Mouse (Mus musculus) Patski (cell line): ENCODE data around the gene Abi2. TPM values are rescaled to one million over a fixed set of nuclear protein-coding genes. Genes with fewer than 3 reads are reported as not detected.
A peak's percentile ranks its signal among the peaks of the same experiment; 100 is the strongest.

Source experiments
- ATAC-seq: fragments of 100-300 bp; one replicate; pipeline ENCODE4 v1.8.0; 2021
- CTCF ChIA-PET: fragments of 350-600 bp; sonication (Branson Sonifier 250); formaldehyde crosslinking; loops from one replicate; lab custom pipeline; 2022; ENCODE audit warnings: inconsistent platforms; lab: Charles Lee
- POLR2A ChIA-PET: fragments of 350-600 bp; sonication (Branson Sonifier 250); formaldehyde crosslinking; loops from one replicate; lab custom pipeline; 2022; ENCODE audit warnings: antibody characterized with exemption, inconsistent platforms; lab: Charles Lee
- DNase-seq: peaks from one replicate; pipeline ENCODE4 v3.0.0-alpha.2; 2011; ENCODE audit warnings: low read depth, low spot score
- H3K27me3 ChIP-seq: fragments of 371-371 bp; one replicate; pipeline ENCODE4 v1.5.1; 2021
- CTCF ChIP-seq: fragments of 100-300 bp; IDR thresholded peaks from one replicate; pipeline ENCODE4 v1.5.1; 2021
- in situ Hi-C: fragments of 300-500 bp; cut with MboI; formaldehyde crosslinking; loops from 3 replicates; pipeline ENCODE4 v1.11.1; 2018; ENCODE audit warnings: low pct_unique_long_range_greater_than_20kb, mixed read lengths
- polyA plus RNA-seq: library from polyadenylated mRNA; unstranded; gene quantifications from one replicate; pipeline ENCODE4 v1.2.3, GENCODE M21; 2021

Abi2 gene
- 18.3 TPM for polyA plus RNA-seq

- no peaks in the 10 kb centered on the region for H3K27me3 ChIP-seq
- peak; percentile 87 for ATAC-seq
- DNase-seq, result no peak
- CTCF ChIA-PET, result no interaction called here
- no peak for TF ChIP-seq CTCF
- in situ Hi-C loops, result no loop called here
- POLR2A ChIA-PET, result interaction anchor here (1.2 kb wide), 1 partner anchor 17 kb away, joined by 3 read pairs; no protein-coding TSS in a partner anchor
These were observed at the start of gene Abi2 for GRCm38 (mm10) chr1:60409168-60409828. TSS of gene Abi2 (plus strand) at chr1:60409619.

GRCm38 (mm10) chr1:60361626-60362025, 47.8 kb upstream of the Abi2 start:
- ChIA-PET CTCF (no interaction called here), POLR2A (no interaction called here)
- no peak for TF ChIP-seq CTCF
- in situ Hi-C loops, result no loop called here
- DNase-seq (no peak), ATAC-seq (no peak)
- no peaks in the 10 kb centered on the region for H3K27me3 ChIP-seq

GRCm38 (mm10) chr1:60376556-60376955, 32.9 kb upstream of the Abi2 start:
- no peak for ATAC-seq
- CTCF ChIA-PET, result no interaction called here
- no peaks in the 10 kb centered on the region for H3K27me3 ChIP-seq
- POLR2A ChIA-PET, result no interaction called here
- in situ Hi-C loops, result no loop called here
- DNase-seq, result no peak
- TF ChIP-seq CTCF, result no peak

GRCm38 (mm10) chr1:60381910-60382309, 27.5 kb upstream of the Abi2 start:
- no peak for TF ChIP-seq CTCF
- CTCF ChIA-PET, result no interaction called here
- no peak for DNase-seq
- ATAC-seq, result no peak
- in situ Hi-C loops, result no loop called here
- no peaks in the 10 kb centered on the region for H3K27me3 ChIP-seq
- POLR2A ChIA-PET, result no interaction called here

- DNase-seq (no peak), ATAC-seq (no peak)
- peak; percentile 33 for TF ChIP-seq CTCF
- in situ Hi-C loops, result no loop called here
- POLR2A ChIA-PET, result no interaction called here
- H3K27me3 ChIP-seq, result no peaks in the 10 kb centered on the region
- CTCF ChIA-PET, result no interaction called here
These were observed 4.6 kb upstream of the Abi2 start for GRCm38 (mm10) chr1:60404848-60405247.

- in situ Hi-C loops, result no loop called here
- no peaks in the 10 kb centered on the region for H3K27me3 ChIP-seq
- ATAC-seq, result no peak
- no peak for TF ChIP-seq CTCF
- POLR2A ChIA-PET, result no interaction called here
- CTCF ChIA-PET, result no interaction called here
- DNase-seq, result no peak
These were observed 785 bp upstream of the Abi2 start for GRCm38 (mm10) chr1:60408501-60409167.

GRCm38 (mm10) chr1:60409928-60410817, 754 bp downstream of the Abi2 start:
- CTCF ChIA-PET, result interaction anchor here (1.1 to 1.4 kb wide), 2 partner anchors 24 to 68 kb away, joined by 3 to 4 read pairs; partner anchors contain the start of gene Cyp20a1
- ATAC-seq (peak; percentile 56), DNase-seq (no peak)
- POLR2A ChIA-PET, result interaction anchor here (1.2 kb wide), 1 partner anchor 16 kb away, joined by 3 read pairs; no protein-coding TSS in a partner anchor
- in situ Hi-C loops, result no loop called here
- no peaks in the 10 kb centered on the region for H3K27me3 ChIP-seq
- no peak for TF ChIP-seq CTCF

- in situ Hi-C loops, result no loop called here
- ChIA-PET POLR2A (interaction anchor here (0.7 to 0.9 kb wide), 2 partner anchors 12 to 484 kb away, joined by 3 read pairs; no protein-coding TSS in a partner anchor), CTCF (interaction anchor here (1.2 kb wide), 1 partner anchor 9 kb away, joined by 3 read pairs; no protein-coding TSS in a partner anchor)
- DNase-seq (no peak), ATAC-seq (no peak)
- TF ChIP-seq CTCF, result no peak
- no peaks in the 10 kb centered on the region for H3K27me3 ChIP-seq
These were observed 7.3 kb downstream of the Abi2 start for GRCm38 (mm10) chr1:60416724-60417123.

GRCm38 (mm10) chr1:60423882-60424281, 14.5 kb downstream of the Abi2 start:
- peak; percentile 35 for TF ChIP-seq CTCF
- no peaks in the 10 kb centered on the region for H3K27me3 ChIP-seq
- in situ Hi-C loops, result no loop called here
- ChIA-PET CTCF (no interaction called here), POLR2A (no interaction called here)
- DNase-seq (no peak), ATAC-seq (no peak)

- DNase-seq (no peak), ATAC-seq (peak; percentile 62)
- H3K27me3 ChIP-seq, result no peaks in the 10 kb centered on the region
- in situ Hi-C loops, result no loop called here
- TF ChIP-seq CTCF, result no peak
- ChIA-PET POLR2A (interaction anchor here (0.8 kb wide), 1 partner anchor 12 kb away, joined by 3 read pairs; no protein-coding TSS in a partner anchor), CTCF (no interaction called here)
These were observed 18.9 kb downstream of the Abi2 start for GRCm38 (mm10) chr1:60428341-60428740.
